Mouse (Mus musculus): Measurements from ENCODE around the gene Znhit2. TPM values are rescaled to one million over a fixed set of nuclear protein-coding genes. Genes with fewer than 3 reads are reported as not detected.
A peak's percentile ranks its signal among the peaks of the same experiment; 100 is the strongest.
"Not testable (repeated sequence)": the region's sequence is repeated elsewhere in the genome, so short reads cannot be mapped to it uniquely, and the experiment has no call there.

Gene Znhit2
- polyA plus RNA-seq (2017; shearing (Covaris generic)) = 10 to 100 TPM in 1 of 3 experiments, 1 to 10 TPM in 2; 5.6 to 11.5 (median 9.4) TPM

DNA sequence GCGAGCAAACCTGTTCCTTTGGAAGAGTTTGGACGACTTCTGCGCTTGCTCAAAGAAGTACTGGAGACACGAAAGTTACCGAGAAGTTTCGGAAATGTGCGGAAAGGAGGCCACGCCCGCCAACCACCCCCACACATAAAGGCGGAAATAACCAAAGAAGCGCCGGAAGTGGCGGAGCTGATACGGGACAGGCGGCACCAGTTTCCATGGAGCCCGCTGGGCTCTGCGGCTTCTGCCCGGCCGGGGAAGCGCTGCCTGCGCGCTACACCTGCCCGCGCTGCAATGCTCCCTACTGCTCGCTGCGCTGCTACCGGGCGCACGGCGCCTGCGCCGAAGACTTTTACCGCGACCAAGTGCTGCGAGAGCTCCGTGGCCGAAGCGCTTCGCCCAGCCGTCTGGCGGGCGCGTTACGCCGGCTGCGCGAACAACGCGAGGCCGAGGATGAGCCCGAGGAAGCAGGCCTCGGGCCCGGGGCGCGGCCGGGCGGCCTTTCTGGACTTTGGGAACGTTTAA is at the start of gene Znhit2:
Gene Znhit2 (plus strand): TSS at position 172 of the 513 bp plus-strand sequence.
- ATAC-seq = peak; percentile 84

DNA sequence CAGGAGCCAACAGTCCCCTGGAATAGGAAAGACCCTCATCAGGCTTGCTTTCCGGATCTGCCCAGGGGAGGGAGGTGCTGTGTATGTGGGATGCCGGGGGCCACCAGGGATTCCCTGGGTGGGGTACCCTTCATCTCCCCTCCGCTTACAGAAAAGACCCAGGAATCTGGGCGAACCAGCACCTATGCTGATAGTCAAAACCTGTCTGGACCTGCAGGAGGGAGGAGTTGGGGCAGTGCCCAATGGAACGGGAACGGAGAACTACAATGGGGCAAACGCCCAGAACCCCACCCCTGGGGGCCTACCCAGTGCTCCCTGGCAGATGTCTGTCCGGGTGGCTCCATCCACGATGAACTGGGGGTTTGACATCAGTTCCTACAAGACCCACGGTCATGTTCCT is 47.3 kb upstream of the Znhit2 start:
- ATAC-seq = no peak

DNA sequence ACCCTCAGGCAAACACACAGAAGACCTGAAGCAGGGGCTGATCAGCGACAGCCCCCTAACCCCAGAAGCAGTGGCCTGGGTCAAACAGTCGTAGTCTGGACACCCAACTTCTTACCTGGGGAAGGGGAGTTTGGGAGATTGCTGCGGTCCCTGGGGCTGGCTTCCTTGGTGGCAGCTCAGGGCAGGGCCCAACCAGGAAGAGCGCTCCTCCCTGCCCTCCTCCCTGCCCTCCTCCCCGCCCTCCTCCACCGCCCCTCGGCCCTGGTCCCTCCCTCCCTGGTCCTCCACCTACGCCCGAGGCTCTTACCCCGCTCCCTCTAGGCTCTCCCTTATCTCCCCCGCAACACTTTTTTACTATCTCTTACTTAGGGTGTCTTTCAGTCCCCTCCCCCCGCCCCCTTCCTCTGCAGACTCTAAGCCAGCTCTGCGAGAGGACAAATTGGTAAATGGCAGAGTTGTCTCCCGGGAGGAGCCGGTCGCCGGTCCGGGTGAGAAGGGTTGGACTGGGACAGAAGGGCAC is 45.9 kb upstream of the Znhit2 start:
- ATAC-seq = peak; percentile 66

DNA sequence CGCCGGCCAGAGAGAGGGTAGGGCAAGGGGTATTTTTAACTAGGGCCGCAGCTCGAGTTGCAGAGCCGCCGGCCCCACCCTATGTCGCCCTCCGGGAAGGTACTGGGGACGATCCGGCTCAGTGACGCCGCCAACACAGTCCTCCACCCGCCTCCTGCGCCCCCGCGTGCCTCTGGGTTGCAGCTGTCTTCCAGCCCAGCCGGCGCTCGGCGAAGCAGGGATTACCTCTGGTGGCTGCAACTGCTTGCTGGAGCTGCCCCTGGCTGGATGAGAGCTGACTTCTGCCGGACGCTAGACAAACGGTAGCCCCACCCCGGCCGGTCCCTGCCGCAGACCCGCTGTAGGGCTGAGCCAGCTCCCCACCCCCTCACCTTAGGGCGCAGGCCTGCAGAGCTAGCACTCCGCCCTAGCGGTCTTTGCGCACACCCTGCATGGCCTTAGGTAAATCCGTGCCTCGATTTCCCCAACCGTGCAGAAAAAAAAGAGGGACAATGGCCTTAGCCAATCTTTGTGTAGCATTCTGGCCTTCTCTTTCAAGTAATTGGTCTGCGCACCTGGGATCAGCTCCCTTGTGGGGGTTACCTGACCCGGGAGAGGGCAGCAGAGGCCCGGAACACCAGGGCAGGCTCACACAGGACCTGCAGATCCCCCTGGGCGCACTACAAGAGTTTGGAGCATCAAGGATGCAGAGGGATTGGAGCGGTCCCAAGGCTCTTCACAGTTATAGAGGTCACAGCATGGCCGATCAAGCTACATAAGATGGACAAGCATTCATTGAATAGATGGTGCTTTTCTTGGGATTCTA is 45.3 kb upstream of the Znhit2 start, which contains the start of gene Capn1:
Gene Capn1 (minus strand): TSS at position 387 of the 805 bp plus-strand sequence.
- peak; percentile 76 for ATAC-seq

DNA sequence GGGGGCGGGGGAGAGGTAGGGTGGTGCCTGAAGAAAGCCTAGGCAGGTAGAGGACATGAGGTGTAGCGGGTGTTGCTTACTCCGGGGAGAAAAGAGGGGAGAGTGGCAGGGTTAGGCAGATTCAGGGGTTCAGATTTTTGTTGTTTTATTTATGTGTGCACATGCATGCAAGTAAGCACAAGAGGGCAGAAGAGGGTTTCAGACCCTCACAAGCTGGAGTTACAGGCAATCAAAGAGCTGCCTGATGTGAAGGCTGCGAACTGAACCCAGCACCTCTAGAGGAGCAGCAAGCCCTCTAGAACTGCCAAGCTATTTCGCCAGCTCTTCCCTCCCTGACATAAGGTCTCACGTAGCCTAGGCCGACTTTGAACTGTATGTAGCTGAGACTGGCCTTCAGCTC is 44.5 kb upstream of the Znhit2 start:
- ATAC-seq = no peak

DNA sequence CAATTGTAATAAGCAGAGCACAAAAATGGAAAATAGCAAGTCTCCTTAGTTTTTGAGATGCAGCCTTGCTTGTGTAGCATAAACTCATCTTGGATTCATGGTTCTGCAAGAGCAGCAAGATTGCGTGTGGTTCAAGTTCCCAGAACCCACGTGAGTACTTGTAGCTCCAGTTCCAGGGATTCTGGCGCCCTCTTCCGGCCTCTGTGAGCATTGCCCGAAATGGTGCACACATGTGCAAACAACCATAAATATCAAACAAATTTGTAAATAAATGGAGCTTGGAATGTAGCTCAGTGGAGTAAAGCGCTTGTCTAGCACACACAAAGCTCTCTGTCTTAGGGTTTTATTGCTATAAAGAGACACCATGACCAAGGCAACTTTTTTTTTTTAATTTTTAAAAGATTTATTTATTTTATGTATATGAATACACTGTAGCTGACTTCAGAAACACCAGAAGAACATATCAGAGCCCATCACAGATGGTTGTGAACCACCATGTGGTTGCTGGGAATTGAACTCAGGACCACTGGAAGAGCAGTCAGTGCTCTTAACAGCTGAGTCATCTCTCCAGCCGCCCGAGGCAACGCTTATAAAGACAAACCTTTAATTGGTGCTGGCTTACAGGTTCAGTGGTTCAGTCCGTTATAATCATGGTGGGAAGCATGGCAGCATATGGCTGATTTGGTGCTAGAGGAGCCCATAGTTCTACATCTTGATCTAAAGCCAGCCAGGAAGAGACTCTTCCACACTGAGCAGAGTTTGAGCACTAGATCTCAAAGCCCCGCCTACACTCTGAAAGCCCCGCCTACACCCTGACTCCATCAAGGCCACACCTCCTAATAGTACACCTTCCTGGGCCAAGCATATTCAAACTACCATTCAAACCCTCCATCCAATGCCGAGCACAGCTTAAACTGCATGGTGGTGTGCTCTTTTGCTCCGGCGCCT is 42.6 kb upstream of the Znhit2 start:
- ATAC-seq = peak; percentile 57

DNA sequence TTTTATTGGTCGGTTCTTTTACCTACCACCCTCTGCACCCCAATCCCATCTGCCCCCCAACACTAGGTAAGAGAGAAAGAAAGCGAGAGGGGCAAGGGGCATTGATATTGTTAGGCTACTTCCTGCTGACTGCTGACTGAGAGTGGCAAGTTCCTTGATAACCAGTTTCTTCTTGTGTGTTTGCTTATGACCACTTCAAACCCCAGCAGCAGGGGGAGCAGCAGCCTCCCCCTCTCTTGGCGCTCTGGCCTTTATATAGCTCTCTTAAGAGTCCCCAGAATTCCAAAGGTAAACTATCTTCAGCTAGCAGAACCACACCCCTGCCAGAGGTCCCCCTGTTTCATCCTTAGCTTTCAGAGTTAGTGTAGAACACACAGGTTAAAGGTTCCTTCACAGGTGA is 40.7 kb upstream of the Znhit2 start:
- no peak for ATAC-seq

DNA sequence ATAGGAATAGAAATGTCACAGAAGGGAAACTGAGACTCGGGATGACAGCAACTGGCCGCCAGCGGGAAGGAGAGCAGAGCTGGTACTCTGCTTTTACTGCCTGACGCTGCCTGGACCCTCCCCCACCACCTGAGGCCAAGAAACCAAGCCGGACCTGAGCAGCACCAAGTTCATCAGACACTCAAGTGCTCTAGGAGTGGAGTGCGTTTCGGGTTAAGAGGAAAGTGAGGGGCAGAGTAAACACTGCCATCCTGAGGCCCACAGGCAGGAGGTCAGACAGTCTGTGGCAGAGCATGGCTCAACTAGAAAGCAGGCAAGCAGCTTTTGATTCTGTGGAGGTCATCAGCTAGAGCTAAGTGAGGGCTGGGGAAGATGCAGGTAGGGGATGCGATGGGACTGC is 37.9 kb upstream of the Znhit2 start:
- no peak for ATAC-seq

DNA sequence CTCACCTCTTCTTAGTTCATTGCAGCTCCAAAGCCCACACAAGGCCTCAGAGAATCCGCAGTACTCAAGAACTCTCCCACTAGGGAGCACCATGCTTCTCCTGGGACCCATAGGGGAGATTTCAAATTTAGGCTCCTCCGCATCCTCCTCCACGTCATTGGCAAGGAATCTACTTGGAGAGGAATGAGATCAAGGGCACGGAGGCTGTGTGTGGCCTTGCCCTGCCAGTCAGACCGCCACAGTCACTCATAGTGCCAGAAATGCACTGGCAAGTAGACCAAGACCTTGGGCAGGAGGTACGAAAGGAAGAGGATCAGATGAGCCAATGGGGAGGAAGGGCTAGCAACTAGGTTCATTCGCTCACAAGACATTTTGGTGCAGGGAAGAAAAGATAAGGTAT is 37.1 kb upstream of the Znhit2 start:
- ATAC-seq = no peak

DNA sequence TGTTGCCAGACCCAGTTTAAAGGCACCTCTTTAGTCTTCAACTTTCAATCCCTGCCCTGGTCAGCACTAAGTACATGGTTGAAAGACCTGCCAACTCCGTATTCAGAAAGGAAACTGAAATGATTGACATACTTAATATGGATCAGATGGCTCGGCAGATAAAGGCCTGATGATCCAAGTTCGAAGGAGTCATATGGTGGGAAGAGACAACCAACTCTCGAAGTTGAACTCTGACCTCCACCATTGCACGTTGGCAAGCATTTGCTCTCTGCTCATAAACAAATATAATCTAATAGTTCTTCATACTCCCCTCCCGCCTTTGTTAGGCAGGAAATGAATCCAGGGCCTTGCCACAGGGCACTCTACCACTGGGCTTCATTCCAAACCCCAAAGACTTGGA is 32.0 kb upstream of the Znhit2 start:
- ATAC-seq = no peak

DNA sequence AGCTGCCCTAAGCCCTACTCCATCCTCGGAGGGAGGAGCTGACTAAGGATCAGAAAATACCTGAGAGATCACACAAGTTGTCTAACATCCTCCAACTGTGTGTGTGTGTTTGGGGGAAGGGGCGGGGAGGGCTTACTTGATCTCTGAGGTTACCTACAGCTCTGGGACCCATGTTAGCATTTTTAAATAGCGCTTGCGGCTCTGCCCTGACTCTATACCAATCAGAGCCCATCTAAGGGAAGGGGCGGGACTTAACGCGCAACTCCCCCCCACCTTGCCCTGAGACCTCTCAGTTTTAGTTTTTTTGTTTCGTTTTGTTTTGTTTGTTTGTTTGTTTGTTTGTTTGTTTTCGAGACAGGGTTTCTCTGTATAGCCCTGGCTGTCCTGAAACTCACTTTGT is 31.6 kb upstream of the Znhit2 start:
- ATAC-seq = no peak

DNA sequence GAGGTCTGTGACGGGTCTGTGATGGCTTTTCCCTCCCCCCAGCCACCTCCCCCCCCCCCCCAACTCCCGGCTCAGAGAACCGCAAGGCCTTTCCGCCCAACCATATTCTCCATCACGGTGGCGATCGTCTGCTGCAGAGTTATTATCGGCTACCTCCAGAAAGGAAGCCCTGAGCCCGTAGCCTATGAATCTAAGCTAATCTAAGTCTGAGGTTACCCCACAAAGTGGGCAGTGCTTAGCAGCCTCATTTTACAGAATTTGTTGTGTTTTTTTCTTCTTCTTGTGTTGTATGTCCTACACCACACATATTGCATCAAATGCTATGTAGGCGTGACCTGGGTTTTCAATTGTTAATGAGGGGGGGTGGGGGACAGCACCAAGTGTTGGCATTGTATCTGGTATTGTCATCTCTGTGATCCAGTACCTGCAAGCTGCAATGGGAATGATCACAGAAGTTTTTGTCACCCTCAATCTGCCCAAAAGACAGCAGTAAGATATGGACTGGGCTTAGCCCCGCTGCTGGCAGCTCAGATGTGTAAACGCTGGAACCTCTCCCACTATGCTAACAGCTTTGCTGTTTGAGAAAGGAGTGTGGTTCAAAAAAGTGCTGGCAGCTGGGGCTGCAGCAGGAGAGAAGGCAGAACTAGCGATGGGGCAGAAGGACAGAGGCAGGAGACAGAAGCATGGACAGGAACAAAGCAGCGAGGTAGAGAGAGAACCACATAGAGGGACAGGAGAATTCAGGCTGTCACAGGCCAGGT is 30.3 kb upstream of the Znhit2 start:
- ATAC-seq = no peak

DNA sequence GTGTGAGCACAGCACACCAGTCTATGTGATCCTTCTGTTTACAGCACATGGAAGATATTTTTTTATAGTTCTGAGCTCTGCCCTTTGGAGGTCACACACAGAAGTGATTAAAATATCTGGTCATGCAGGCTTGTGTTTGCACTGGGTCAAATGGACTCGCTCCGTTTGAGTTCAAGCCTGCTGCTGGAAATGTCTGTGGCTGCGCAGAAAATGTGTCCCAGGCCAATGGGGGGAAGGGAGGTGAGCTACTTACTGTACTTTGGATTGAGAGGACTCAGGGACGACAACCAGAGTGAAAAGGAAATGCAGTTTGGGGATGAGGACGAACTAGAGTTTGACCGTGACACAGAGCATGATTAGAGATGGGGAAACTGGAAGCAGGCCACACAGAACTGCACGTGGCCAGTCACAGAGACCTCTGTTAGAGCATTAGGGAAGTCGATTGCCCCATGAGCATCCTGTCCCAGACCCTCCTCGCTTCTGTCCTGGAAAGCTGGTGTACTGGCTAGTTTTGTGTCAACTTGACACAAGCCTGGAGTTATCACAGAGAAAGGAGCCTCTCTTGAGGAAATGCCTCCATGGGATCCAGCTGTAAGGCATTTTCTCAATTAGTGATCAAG is 24.9 kb upstream of the Znhit2 start:
- no peak for ATAC-seq

DNA sequence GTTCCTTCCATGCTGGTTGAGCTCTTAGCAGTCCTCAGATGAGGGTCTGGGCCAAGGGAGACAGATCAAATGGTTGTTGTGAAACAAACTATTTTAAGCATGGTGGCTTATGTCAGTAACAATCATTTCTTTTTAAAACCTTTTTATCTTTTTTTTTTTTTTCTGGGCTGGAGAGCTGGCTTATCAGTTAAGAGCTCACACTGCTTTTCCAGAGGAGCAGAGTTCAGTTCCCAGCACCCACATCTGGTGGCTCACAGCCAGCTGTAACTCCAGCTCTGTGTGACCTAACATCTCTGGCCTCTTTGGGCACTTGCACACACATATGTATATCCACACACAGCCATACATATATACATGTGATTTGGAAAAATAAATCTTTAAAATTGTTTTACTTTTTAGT is 23.3 kb upstream of the Znhit2 start:
- ATAC-seq = no peak

DNA sequence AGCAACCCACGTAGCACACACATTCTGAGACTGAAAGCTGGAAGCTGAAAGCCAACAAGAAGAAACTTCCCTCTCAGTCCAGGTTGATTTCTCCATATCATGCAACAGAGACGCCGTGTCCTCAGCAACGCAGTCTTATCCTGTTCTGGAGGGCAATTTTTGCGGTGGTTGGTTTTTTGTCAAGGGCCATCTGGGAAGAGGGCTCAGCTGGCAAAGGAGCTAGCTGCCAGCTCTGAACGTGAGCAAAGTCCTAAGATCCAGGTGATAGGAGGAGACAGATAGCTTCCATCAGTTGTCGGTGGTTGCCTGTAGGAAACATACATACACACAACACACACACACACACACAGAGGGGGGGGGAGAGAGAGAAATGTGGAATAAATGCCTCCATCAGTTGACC is 22.7 kb upstream of the Znhit2 start:
- no peak for ATAC-seq

DNA sequence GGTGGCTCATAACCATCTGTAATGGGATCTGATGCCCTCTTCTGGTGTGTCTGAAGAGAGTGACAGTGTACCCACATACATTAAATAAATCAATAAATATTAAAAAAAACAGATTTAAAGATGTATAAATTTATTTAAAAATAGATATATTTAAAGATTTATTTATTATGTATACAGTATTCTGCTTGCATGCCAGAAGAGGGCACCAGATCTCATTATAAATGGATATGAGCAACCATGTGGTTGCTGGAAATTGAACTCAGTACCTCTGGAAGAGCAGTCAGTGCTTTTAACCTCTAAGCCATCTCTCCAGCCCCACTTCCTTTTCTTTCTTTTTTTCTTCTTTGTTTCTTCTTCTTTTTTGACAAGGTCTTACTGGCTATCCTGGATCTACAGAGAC is 21.0 kb upstream of the Znhit2 start:
- ATAC-seq = no peak

DNA sequence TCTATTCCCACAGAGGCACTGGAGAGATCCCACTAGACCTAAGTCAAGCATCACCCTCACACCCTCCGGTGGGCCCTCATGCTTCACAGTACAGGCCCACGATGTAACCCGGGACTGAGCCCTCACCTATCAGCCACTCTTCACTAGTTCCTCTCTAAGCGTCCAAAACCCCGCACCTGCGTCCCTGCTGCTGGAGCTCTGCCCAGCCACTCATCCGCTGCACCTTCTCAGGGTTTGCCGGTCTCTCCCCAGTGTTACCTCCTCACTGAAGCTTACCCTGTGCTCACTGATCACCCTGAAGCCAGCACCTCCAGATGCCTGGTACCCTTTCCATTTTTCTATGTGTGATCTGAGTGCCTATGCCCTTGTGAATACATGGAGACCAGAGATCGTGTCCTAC is 18.7 kb upstream of the Znhit2 start:
- ATAC-seq = no peak

DNA sequence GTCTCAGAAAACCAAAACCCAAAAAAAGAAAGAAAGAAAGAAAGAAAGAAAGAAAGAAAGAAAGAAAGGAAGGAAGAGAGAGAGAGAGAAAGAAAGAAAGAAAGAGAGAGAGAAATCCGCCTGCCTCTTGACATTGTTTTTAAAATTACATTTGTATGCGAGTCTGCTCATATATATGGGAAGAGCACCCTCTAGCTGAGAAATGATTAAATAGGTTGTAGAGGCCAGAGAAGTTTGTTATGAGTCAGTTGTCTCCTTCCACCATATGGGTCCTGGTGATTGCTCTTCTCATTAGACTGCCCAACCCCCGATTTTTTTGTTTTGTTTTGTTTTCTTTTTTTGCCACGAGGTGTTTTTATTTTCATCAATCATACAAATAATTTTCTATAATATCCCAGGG is 16.9 kb upstream of the Znhit2 start:
- ATAC-seq = not testable (repeated sequence)

DNA sequence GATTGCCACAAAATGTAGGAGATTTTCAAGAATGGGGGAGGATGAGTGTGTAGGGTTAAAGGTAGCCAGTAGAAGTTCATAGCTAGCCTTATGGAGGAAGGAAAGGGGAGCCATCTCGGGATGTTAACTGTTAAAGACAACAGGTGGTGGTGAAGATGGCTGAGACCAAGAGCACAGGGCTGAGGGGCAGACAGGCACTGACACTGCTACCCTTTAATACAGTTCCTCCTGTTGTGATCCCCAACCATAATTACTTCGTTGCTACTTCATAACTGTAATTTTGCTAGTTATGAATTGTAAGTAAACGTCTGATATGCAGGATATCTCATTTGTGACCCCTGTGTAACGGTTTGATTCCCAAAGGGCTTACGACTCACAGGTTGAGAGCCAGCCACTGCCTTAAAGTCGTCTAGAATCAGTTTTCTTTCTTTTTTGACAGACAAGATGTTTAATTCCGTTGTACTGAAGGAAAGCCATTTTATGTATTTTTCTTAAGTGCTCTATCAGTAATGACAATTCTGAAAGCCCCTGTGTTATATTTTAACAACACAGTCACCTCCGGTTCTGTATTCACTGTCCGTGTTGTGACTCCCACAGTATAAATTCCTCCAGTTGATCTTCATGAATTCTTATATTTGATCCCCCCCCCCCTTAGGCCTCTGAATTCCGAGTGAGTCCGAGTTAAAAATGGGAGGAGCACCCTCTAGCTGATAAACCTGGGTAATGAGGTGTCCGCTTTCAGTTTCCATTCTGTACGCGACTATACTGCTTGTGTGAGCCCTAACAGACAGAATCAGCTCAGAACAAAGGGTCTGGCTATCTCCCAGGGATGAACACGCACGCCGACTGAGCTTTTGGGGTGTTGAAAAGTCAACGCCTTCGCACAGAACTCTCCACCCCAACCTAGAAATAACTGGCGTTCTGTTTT is 15.4 kb upstream of the Znhit2 start:
- ATAC-seq = peak; percentile 34

DNA sequence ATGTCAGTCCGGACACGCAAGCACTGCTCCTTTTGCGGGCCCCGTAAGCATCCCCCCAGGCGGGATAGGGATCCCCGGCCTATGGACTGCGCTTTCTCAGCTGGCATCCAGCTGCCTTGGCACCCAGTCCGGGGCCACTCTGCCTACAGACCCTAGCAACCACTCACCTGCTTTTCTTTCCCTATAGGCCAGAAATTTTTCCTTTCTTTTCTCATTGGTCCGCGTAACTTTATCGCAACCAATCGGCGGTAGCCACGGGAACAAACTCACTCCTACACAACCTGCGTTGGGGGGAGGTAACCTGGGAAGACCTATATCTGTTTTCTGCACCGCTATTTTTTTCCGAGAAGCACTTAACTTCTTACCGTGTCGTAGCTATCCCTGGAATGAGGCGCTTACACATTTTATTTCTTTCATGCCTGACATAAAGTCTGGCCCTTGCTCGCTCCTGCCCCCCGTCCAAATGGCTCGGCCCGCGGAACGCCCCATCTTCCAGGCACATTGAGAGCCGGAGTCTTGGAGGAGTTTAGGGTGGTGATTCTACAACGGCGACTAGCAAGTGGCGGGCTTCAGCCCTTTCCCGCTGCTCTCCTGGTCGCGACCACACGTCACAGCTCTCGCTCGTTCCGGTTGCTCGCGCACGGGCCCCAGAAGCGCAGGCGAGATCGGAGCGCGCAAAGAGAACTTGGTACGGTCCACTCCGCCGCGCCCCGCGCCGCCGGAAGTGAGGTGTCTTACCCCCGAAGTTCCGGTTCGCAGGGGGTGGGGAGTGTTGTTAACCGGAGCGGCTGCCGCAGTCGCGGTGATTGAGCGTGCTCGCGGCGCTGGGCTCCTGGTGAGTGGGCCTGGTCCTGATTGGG is 14.5 kb upstream of the Znhit2 start, which contains the start of gene Syvn1:
Gene Syvn1 (plus strand): TSS at position 283 of the 860 bp plus-strand sequence.
- peak; percentile 90 for ATAC-seq
